Mouse (Mus musculus): ENCODE data around the gene Stoml1. TPM values are rescaled to one million over a fixed set of nuclear protein-coding genes. Genes with fewer than 3 reads are reported as not detected.
"Not testable (repeated sequence)": the region's sequence is repeated elsewhere in the genome, so short reads cannot be mapped to it uniquely, and the experiment has no call there.

Gene Stoml1
- total RNA-seq, 1 experiment from 2014 or later = 13.4 TPM

- peak; percentile 81 for DNase-seq
These were observed 11.0 kb upstream of the Stoml1 start for GRCm38 (mm10) chr9:58241780-58242485.

- DNase-seq = no peak
These were observed 10.3 kb upstream of the Stoml1 start for GRCm38 (mm10) chr9:58242696-58243095.

- DNase-seq = no peak
These were observed 9.3 kb upstream of the Stoml1 start for GRCm38 (mm10) chr9:58243696-58244095.

- DNase-seq = no peak
These were observed 6.8 kb upstream of the Stoml1 start for GRCm38 (mm10) chr9:58246083-58246591.

GRCm38 (mm10) chr9:58247064-58247759 is 5.8 kb upstream of the Stoml1 start:
- peak; percentile 93 for DNase-seq

- DNase-seq = no peak
These were observed 4.1 kb upstream of the Stoml1 start for GRCm38 (mm10) chr9:58248746-58249413.

GRCm38 (mm10) chr9:58249592-58250192 is 3.3 kb upstream of the Stoml1 start, which contains the start of gene Pml:
Gene Pml (minus strand): TSS chr9:58249786.
- peak; percentile 90 for DNase-seq

GRCm38 (mm10) chr9:58250322-58250721 is 2.6 kb upstream of the Stoml1 start:
- DNase-seq = no peak

GRCm38 (mm10) chr9:58250730-58251129 is 2.2 kb upstream of the Stoml1 start:
- not testable (repeated sequence) for DNase-seq

GRCm38 (mm10) chr9:58253805-58254122 is 800 bp downstream of the Stoml1 start:
- not testable (repeated sequence) for DNase-seq

- DNase-seq = no peak
These were observed 2.1 kb downstream of the Stoml1 start for GRCm38 (mm10) chr9:58255105-58255504.

GRCm38 (mm10) chr9:58255704-58256685 is 3.0 kb downstream of the Stoml1 start:
- DNase-seq = no peak

GRCm38 (mm10) chr9:58262507-58262906 is 9.5 kb downstream of the Stoml1 start:
- DNase-seq = no peak

- DNase-seq = no peak
These were observed 12.4 kb downstream of the Stoml1 start for GRCm38 (mm10) chr9:58265368-58265767.

- DNase-seq = no peak
These were observed 13.6 kb downstream of the Stoml1 start for GRCm38 (mm10) chr9:58266571-58267011.

GRCm38 (mm10) chr9:58267046-58267445 is 14.1 kb downstream of the Stoml1 start:
- no peak for DNase-seq

- DNase-seq = peak; percentile 73
These were observed 15.7 kb downstream of the Stoml1 start for GRCm38 (mm10) chr9:58268384-58269313.

GRCm38 (mm10) chr9:58270081-58270480 is 17.1 kb downstream of the Stoml1 start:
- no peak for DNase-seq

- no peak for DNase-seq
These were observed 18.1 kb downstream of the Stoml1 start for GRCm38 (mm10) chr9:58271109-58271508.

GRCm38 (mm10) chr9:58271551-58271950 is 18.6 kb downstream of the Stoml1 start:
- not testable (repeated sequence) for DNase-seq
